Mouse (Mus musculus) layer of hippocampus, adult 8-10 months (tissue): ENCODE results near the gene Fam243. TPM values are rescaled to one million over a fixed set of nuclear protein-coding genes. Genes with fewer than 3 reads are reported as not detected.

Experiments used
- total RNA-seq, 4 experiments: library from RNA; stranded (reverse); gene quantifications; 2 replicates each; pipeline ENCODE4 v1.2.4; 2022

Fam243 gene
- total RNA-seq, 4 experiments from 2014 or later = not detected

Other genes with a start within 250 kb of the Fam243 start
- gene Kcne2, start 29.1 kb downstream of the Fam243 start, total RNA-seq = 1 to 10 TPM in 2 of 4 experiments, not detected in 2; 1.2 to 1.5 TPM
- gene Smim11, start 20.2 kb downstream of the Fam243 start, total RNA-seq = 10 to 100 TPM; 16.8 to 27.3 (median 21.0) TPM
- not detected for gene Kcne1, start 38.0 kb upstream of the Fam243 start, total RNA-seq
- gene Rcan1, start 149.4 kb upstream of the Fam243 start, total RNA-seq = 10 to 100 TPM; 42.4 to 47.6 (median 45.9) TPM
- 1 to 10 TPM in 3 of 4 experiments, under 1 TPM in 1; 0.72 to 2.5 (median 2.4) TPM for gene Clic6, start 164.3 kb upstream of the Fam243 start, total RNA-seq